Mouse (Mus musculus) heart, postnatal 0 days (tissue): ENCODE measurements around the gene B3glct.

Experiments used
- CTCF ChIP-seq: IDR thresholded peaks from 2 replicates; pipeline ENCODE4 v1.5.1; 2016; ENCODE audit warnings: antibody characterized with exemption, control low read depth, low read depth
- EP300 ChIP-seq: IDR thresholded peaks from 2 replicates; pipeline ENCODE4 v1.6.1; 2016; ENCODE audit warnings: antibody characterized with exemption, low read depth

DNA sequence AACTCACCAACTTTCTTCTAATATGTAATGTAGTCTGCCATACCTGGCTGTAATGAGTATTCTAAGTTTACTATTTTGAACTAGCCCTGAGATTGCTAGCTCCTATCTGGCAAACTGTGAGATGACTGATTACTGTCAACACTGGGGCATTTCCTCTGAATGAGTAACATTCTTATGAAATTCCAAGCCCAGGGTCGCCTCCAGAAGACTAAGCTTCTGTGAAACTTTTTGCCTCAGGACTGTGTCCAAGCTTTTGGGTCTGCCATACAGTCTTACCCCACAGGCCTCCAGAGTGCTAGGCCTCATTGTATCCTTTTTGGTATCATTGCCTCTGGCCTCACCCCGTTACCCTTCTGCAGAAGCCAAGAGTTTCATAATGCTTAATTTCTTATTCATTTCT lies 132.0 kb downstream of the B3glct start:
- no peak for TF ChIP-seq CTCF
- TF ChIP-seq EP300, result no peak
